Mouse (Mus musculus) E14TG2a.4 (cell line): ENCODE results near the gene Tsx.
"Not testable (repeated sequence)": the region's sequence is repeated elsewhere in the genome, so short reads cannot be mapped to it uniquely, and the experiment has no call there.

Experiments
- H3K27me3 ChIP-seq: 2 replicates; pipeline ENCODE4 v1.6.1; 2014; ENCODE audit warnings: low read length, control low read depth; ENCODE audit not compliant: insufficient read depth
- H3K36me3 ChIP-seq: 2 replicates; pipeline ENCODE4 v1.6.1; 2014; ENCODE audit warnings: low read length, control low read depth; ENCODE audit not compliant: insufficient read depth
- H3K4me1 ChIP-seq: replicated peaks from 2 replicates; pipeline ENCODE4 v1.6.1; 2014; ENCODE audit warnings: low read depth, low read length, control low read depth
- H3K4me3 ChIP-seq: replicated peaks from 2 replicates; pipeline ENCODE4 v1.5.1; 2014; ENCODE audit warnings: mild to moderate bottlenecking, low read length
- H3K9me3 ChIP-seq: 2 replicates; pipeline ENCODE4 v1.6.1; 2014; ENCODE audit warnings: low read length, control low read depth
- CTCF ChIP-seq: conservative IDR thresholded peaks from 2 replicates; pipeline ENCODE4 v1.5.1; 2014; ENCODE audit warnings: low read length
- NANOG ChIP-seq: IDR thresholded peaks from 2 replicates; pipeline ENCODE4 v1.6.1; 2014; ENCODE audit warnings: borderline replicate concordance, low read length, mixed read lengths
- POU5F1 ChIP-seq: IDR thresholded peaks from 2 replicates; pipeline ENCODE4 v1.6.1; 2014; ENCODE audit warnings: low read length, borderline replicate concordance

Gene Tsx

DNA sequence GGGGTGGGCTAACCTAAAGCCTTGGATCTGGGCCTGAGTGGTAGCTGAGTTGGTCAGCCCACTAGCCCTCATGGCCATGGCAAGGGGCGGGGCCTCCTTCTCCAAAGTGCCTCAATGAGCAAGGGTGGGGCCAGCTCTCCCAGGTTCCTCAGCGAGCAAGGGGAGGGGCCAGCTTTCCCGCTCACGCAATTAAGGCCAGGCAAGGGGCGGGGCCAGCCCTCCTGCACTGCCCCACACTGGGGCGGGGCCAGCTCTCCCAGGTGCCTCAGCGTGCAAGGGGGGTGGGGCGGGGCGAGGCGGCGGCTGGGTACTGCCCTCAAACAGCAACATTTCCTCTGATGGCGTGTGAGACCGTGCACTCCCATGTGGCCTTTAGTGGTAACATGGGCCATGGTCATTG, 9.2 kb upstream of the Tsx start:
- H3K9me3 ChIP-seq, result no peaks in the 10 kb centered on the region
- no peak for TF ChIP-seq POU5F1
- no peak for TF ChIP-seq NANOG
- no peak for TF ChIP-seq CTCF
- no peaks in the 10 kb centered on the region for H3K27me3 ChIP-seq
- H3K4me3 ChIP-seq, result peak overlapping the region; percentile 50
- no peaks in the 10 kb centered on the region for H3K36me3 ChIP-seq
- H3K4me1 ChIP-seq, result peaks cover 40% of the 10 kb centered on the region

DNA sequence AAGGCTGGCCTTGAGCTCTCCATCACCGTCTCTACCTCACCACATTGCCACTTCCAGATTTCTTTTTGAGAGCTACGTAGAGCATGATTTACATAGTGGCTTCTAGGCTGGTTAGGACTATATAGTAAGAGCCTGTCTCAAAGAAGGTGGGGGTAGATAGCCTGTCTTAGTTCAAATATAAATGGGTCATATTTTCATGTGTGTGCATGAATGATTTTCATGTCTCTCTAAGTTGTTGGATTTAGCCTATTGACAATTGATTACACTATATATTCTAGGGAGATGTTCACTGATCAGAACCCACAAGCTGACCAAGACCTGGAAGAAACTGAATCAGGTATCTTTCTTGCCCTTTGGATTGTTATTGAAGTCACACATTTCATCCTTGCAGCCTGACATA, 7.4 kb downstream of the Tsx start, which contains the start of gene Gm26992:
Gene Gm26992 (plus strand): TSS at position 301 of the 400 bp plus-strand sequence.
- Histone ChIP-seq H3K4me1 (peaks cover 6% of the 10 kb centered on the region), H3K27me3 (no peaks in the 10 kb centered on the region), H3K4me3 (no peak within 1 kb of the TSS), H3K36me3 (no peaks in the 10 kb centered on the region), H3K9me3 (no peaks in the 10 kb centered on the region)
- TF ChIP-seq NANOG, result no peak
- TF ChIP-seq POU5F1, result no peak
- no peak for TF ChIP-seq CTCF

GRCm38 (mm10) chrX:103427677-103428076, 13.4 kb downstream of the Tsx start:
- H3K4me1 ChIP-seq, result peaks cover 35% of the 10 kb centered on the region
- no peaks in the 10 kb centered on the region for H3K9me3 ChIP-seq
- H3K27me3 ChIP-seq, result no peaks in the 10 kb centered on the region
- H3K36me3 ChIP-seq, result no peaks in the 10 kb centered on the region
- H3K4me3 ChIP-seq, result peak overlapping the region; percentile 32; the same call in 1 of the 2 replicates
- TF ChIP-seq POU5F1 (no peak), NANOG (no peak), CTCF (no peak)

- no peaks in the 10 kb centered on the region for H3K9me3 ChIP-seq
- no peaks in the 10 kb centered on the region for H3K27me3 ChIP-seq
- TF ChIP-seq POU5F1, result no peak
- no peak for TF ChIP-seq CTCF
- no peak for TF ChIP-seq NANOG
- H3K4me3 ChIP-seq, result 0 out of 2 replicates have a peak overlapping the region, but pooled peaks have one; percentile 37
- H3K36me3 ChIP-seq, result no peaks in the 10 kb centered on the region
- H3K4me1 ChIP-seq, result peaks cover 61% of the 10 kb centered on the region
Observed at GRCm38 (mm10) chrX:103432293-103432692, 18.0 kb downstream of the Tsx start.

DNA sequence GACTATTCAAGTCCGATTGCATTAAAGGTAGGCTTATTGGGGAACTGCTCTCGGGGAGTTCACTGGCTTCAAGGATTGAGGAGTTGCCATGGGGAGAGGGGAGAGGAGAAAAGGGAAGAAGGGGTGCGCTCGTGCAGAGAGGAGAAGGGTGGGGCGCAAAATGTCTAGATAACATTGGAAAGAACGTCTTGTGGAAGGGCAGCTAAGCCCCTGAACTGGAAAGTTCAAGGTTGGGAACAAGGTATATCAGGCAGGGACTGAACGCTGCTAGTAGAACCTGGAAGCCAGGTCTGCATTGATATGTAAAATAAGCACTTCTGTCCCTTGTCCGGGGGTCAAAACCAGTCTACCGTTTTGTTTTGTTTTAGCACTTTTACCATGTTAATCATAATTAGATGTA, 23.8 kb downstream of the Tsx start:
- H3K4me1 ChIP-seq, result peaks cover 67% of the 10 kb centered on the region
- no peaks in the 10 kb centered on the region for H3K9me3 ChIP-seq
- H3K4me3 ChIP-seq, result peak overlapping the region; percentile 61
- H3K27me3 ChIP-seq, result no peaks in the 10 kb centered on the region
- TF ChIP-seq CTCF, result no peak
- TF ChIP-seq NANOG, result no peak
- no peak; the same call in 1 of the 2 replicates for TF ChIP-seq POU5F1
- H3K36me3 ChIP-seq, result no peaks in the 10 kb centered on the region

- no peaks in the 10 kb centered on the region for H3K36me3 ChIP-seq
- H3K9me3 ChIP-seq, result no peaks in the 10 kb centered on the region
- TF ChIP-seq CTCF (peak; percentile 44), POU5F1 (no peak)
- peaks cover 59% of the 10 kb centered on the region for H3K4me1 ChIP-seq
- no peaks in the 10 kb centered on the region for H3K27me3 ChIP-seq
- no peak overlapping the region for H3K4me3 ChIP-seq
Observed at GRCm38 (mm10) chrX:103440803-103441202, 26.5 kb downstream of the Tsx start.

GRCm38 (mm10) chrX:103443755-103444154, 29.5 kb downstream of the Tsx start:
- TF ChIP-seq NANOG (no peak), CTCF (peak; percentile 52), POU5F1 (no peak)
- Histone ChIP-seq H3K36me3 (no peaks in the 10 kb centered on the region), H3K4me1 (peaks cover 53% of the 10 kb centered on the region), H3K9me3 (no peaks in the 10 kb centered on the region), H3K4me3 (no peak overlapping the region), H3K27me3 (no peaks in the 10 kb centered on the region)

DNA sequence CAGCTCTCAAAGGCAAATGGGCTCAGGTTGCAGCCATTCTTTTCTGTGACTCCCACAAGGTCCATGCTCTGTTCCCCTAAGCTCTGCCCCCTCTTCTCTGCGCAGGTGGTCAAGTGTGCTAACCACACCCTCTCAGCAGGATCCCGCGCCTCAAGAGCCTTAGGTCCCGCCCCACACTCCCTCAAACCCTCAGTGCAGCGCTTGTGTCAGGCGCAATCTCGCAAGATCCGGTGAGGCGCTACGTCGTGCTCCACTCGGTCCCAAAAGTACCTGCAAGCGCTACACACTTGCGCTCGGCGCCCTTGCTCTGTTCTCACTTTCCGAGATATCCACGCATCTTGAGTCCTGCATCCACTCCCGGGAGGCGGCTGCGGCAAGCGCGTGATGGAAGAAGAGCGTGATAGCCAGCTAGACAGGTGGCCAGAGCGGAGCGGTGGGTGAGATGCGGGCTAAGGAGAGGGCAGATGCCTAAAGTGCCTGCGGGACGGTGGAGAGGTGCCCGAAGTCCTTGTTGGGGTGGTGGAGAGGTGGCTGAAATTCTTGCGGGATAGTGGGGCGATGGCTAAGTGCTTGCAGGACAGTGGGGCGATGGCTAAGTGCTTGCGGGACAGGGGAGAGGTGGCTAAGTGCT, 33.4 kb downstream of the Tsx start:
- H3K36me3 ChIP-seq, result peaks cover 3% of the 10 kb centered on the region; the same call in 1 of the 2 replicates
- TF ChIP-seq CTCF (no peak), NANOG (no peak)
- H3K27me3 ChIP-seq, result no peaks in the 10 kb centered on the region
- H3K4me3 ChIP-seq, result peak overlapping the region; percentile 92
- peaks cover 33% of the 10 kb centered on the region for H3K4me1 ChIP-seq
- H3K9me3 ChIP-seq, result no peaks in the 10 kb centered on the region

GRCm38 (mm10) chrX:103448429-103448828, 34.2 kb downstream of the Tsx start:
- Histone ChIP-seq H3K4me3 (peak overlapping the region; percentile 92), H3K4me1 (peaks cover 33% of the 10 kb centered on the region)
- not testable (repeated sequence) for H3K27me3 ChIP-seq, H3K36me3 ChIP-seq, H3K9me3 ChIP-seq

DNA sequence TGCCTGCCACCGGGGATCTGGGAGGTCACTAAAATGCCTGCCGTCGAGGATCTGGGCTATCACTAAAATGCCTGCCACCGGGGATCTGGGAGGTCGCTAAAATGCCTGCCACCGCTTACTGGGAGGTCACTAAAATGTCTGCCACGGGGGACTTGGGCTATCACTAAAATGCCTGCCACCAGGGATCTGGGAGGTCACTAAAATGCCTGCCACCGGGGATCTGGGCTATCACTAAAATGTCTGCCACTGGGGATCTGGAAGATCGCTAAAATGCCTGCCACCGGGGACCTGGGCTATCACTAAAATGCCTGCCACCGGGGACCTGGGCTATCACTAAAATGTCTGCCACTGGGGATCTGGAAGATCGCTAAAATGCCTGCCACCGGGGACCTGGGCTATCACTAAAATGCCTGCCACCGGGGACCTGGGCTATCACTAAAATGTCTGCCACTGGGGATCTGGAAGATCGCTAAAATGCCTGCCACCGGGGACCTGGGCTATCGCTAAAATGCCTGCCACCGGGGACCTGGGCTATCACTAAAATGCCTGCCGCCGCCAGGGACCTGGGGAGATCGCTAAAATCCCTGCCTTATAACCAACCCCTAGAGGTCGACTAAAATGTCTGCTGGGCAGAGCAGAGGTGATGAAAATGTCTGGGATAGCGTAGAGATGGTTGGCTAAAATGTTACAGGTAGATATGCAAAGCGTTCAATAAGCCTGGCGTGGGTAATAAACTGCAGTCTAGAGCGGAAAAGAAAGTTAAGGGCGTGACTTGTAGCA, 34.9 kb downstream of the Tsx start:
- H3K4me3 ChIP-seq, result peak overlapping the region; percentile 92
- peaks cover 11% of the 10 kb centered on the region; the same call in 1 of the 2 replicates for H3K36me3 ChIP-seq
- H3K27me3 ChIP-seq, H3K9me3 ChIP-seq: not testable (repeated sequence)
- H3K4me1 ChIP-seq, result peaks cover 32% of the 10 kb centered on the region
